Mouse (Mus musculus) CH12.LX (cell line): Measurements from ENCODE around the gene AA986860. TPM values are rescaled to one million over a fixed set of nuclear protein-coding genes. Genes with fewer than 3 reads are reported as not detected.

Experiments used
- DNase-seq: peaks from one replicate; pipeline ENCODE4 v3.0.0-alpha.2; 2013; ENCODE audit errors: extremely low read depth
- H3K27ac ChIP-seq: 2 replicates; pipeline ENCODE4 v1.5.1; 2012; ENCODE audit warnings: low read depth, mild to moderate bottlenecking, control low read depth, moderate library complexity; ENCODE audit not compliant: insufficient read depth
- H3K27me3 ChIP-seq: replicated peaks from 2 replicates; pipeline ENCODE3; 2012; ENCODE audit warnings: inconsistent platforms
- H3K36me3 ChIP-seq, 2 experiments: replicated peaks in 1 of 2; 2 replicates each; pipeline versions ENCODE3 to v1.6.1; 2012; ENCODE audit warnings: inconsistent platforms in 1 of 2, low read length in 1 of 2, mild to moderate bottlenecking in 1 of 2, mixed read lengths in 1 of 2, moderate library complexity in 1 of 2; ENCODE audit not compliant: control insufficient read depth in 1 of 2, insufficient read depth in 1 of 2
- H3K4me1 ChIP-seq, 2 experiments: 2 replicates each; pipeline ENCODE4 v1.6.1; 2012; ENCODE audit warnings: inconsistent platforms in 1 of 2, moderate library complexity in 1 of 2; ENCODE audit not compliant: insufficient read depth in 2 of 2, control insufficient read depth in 1 of 2
- H3K4me2 ChIP-seq: 2 replicates; pipeline ENCODE4 v1.6.1; 2012; ENCODE audit warnings: low read depth, mild to moderate bottlenecking, control low read depth; ENCODE audit not compliant: poor library complexity, insufficient read depth, severe bottlenecking
- H3K4me3 ChIP-seq, 3 experiments: fragments of 150-350 bp in 1 of 3; sonication (generic) in 1 of 3; replicated peaks in 1 of 3; 2 replicates each; pipeline versions ENCODE3 to v1.5.1; 2011 to 2012; ENCODE audit warnings: low read depth in 2 of 3, low read length in 2 of 3, mild to moderate bottlenecking in 2 of 3, moderate library complexity in 2 of 3, control low read depth in 1 of 3, improper control_type of control experiment in 1 of 3, inconsistent platforms in 1 of 3, mixed read lengths in 1 of 3; ENCODE audit not compliant: poor library complexity in 1 of 3
- H3K79me2 ChIP-seq: replicated peaks from 2 replicates; pipeline ENCODE4 v1.6.1; 2012; ENCODE audit warnings: mild to moderate bottlenecking, moderate library complexity; ENCODE audit not compliant: control insufficient read depth, poor library complexity, insufficient read depth, severe bottlenecking; ENCODE audit errors: extremely low read depth
- H3K9ac ChIP-seq: 2 replicates; pipeline ENCODE4 v1.6.1; 2012; ENCODE audit warnings: low read depth, mild to moderate bottlenecking, control low read depth, moderate library complexity; ENCODE audit not compliant: insufficient read depth
- H3K9me3 ChIP-seq: replicated peaks from 2 replicates; pipeline ENCODE3; 2012; ENCODE audit warnings: low read length, inconsistent platforms, mixed read lengths
- BHLHE40 ChIP-seq: IDR thresholded peaks from 2 replicates; pipeline ENCODE4 v1.6.1; 2011; ENCODE audit warnings: mild to moderate bottlenecking, low read depth, low read length, improper control_type of control experiment
- CHD1 ChIP-seq: IDR thresholded peaks from 2 replicates; pipeline ENCODE4 v1.6.1; 2012; ENCODE audit warnings: low read depth, low read length, improper control_type of control experiment, inconsistent platforms
- CHD2 ChIP-seq: IDR thresholded peaks from 2 replicates; pipeline ENCODE4 v1.6.1; 2011; ENCODE audit warnings: low read length, improper control_type of control experiment
- CTCF ChIP-seq, 2 experiments: IDR thresholded peaks in 1 of 2; conservative IDR thresholded peaks in 1 of 2; 2 replicates each; pipeline ENCODE4 v1.5.1; 2011 to 2012; ENCODE audit warnings: low read depth in 2 of 2, low read length in 2 of 2, improper control_type of control experiment in 1 of 2, inconsistent platforms in 1 of 2, mild to moderate bottlenecking in 1 of 2, moderate library complexity in 1 of 2
- E2F4 ChIP-seq: IDR thresholded peaks from 2 replicates; pipeline ENCODE4 v1.6.1; 2011; ENCODE audit warnings: low read depth, low read length, improper control_type of control experiment; ENCODE audit not compliant: insufficient replicate concordance
- ELF1 ChIP-seq: IDR thresholded peaks from 2 replicates; pipeline ENCODE4 v1.6.1; 2014; ENCODE audit warnings: low read depth, mild to moderate bottlenecking, inconsistent platforms, low read length, improper control_type of control experiment
- EP300 ChIP-seq: IDR thresholded peaks from 2 replicates; pipeline ENCODE4 v1.6.1; 2011; ENCODE audit warnings: low read length, improper control_type of control experiment
- ETS1 ChIP-seq: conservative IDR thresholded peaks from 2 replicates; pipeline ENCODE4 v1.6.1; 2012; ENCODE audit warnings: low read depth, mild to moderate bottlenecking, inconsistent platforms, low read length, improper control_type of control experiment, moderate library complexity
- GABPA ChIP-seq: IDR thresholded peaks from 2 replicates; pipeline ENCODE4 v1.6.1; 2012; ENCODE audit warnings: low read depth, low read length, improper control_type of control experiment, inconsistent platforms; ENCODE audit not compliant: insufficient replicate concordance
- HCFC1 ChIP-seq: IDR thresholded peaks from 2 replicates; pipeline ENCODE4 v1.6.1; 2012; ENCODE audit warnings: low read depth, mild to moderate bottlenecking, inconsistent platforms, low read length, improper control_type of control experiment
- IRF4 ChIP-seq: IDR thresholded peaks from 2 replicates; pipeline ENCODE4 v1.6.1; 2014; ENCODE audit warnings: low read depth, mild to moderate bottlenecking, inconsistent platforms, low read length, improper control_type of control experiment
- JUN ChIP-seq: IDR thresholded peaks from 2 replicates; pipeline ENCODE4 v1.6.1; 2011; ENCODE audit warnings: low read depth, mild to moderate bottlenecking, low read length, improper control_type of control experiment, moderate library complexity; ENCODE audit not compliant: insufficient read depth
- JUND ChIP-seq: conservative IDR thresholded peaks from 2 replicates; pipeline ENCODE4 v1.6.1; 2011; ENCODE audit warnings: low read depth, low read length, improper control_type of control experiment
- MAFK ChIP-seq: IDR thresholded peaks from 2 replicates; pipeline ENCODE4 v1.6.1; 2011; ENCODE audit warnings: low read length, improper control_type of control experiment; ENCODE audit not compliant: insufficient replicate concordance
- MYC ChIP-seq: IDR thresholded peaks from 2 replicates; pipeline ENCODE4 v1.6.1; 2011; ENCODE audit warnings: low read depth, mild to moderate bottlenecking, improper control_type of control experiment, low read length
- NELFE ChIP-seq: IDR thresholded peaks from 2 replicates; pipeline ENCODE4 v1.6.1; 2011; ENCODE audit warnings: low read depth, low read length, improper control_type of control experiment
- NRF1 ChIP-seq: IDR thresholded peaks from 2 replicates; pipeline ENCODE4 v1.6.1; 2014; ENCODE audit warnings: low read depth, mild to moderate bottlenecking, inconsistent platforms, low read length, improper control_type of control experiment, moderate library complexity
- POLR2A ChIP-seq: IDR thresholded peaks from 2 replicates; pipeline ENCODE4 v1.6.1; 2011; ENCODE audit warnings: low read depth, mild to moderate bottlenecking, improper control_type of control experiment, low read length
- POLR2AphosphoS2 ChIP-seq: IDR thresholded peaks from 2 replicates; pipeline ENCODE4 v1.6.1; 2011; ENCODE audit warnings: low read depth, low read length, improper control_type of control experiment
- SIN3A ChIP-seq: IDR thresholded peaks from 2 replicates; pipeline ENCODE4 v1.6.1; 2012; ENCODE audit warnings: low read length, improper control_type of control experiment, inconsistent platforms
- TBP ChIP-seq: conservative IDR thresholded peaks from 2 replicates; pipeline ENCODE4 v1.6.1; 2011; ENCODE audit warnings: low read depth, low read length, improper control_type of control experiment
- UBTF ChIP-seq: IDR thresholded peaks from 2 replicates; pipeline ENCODE4 v1.6.1; 2012; ENCODE audit warnings: low read depth, mild to moderate bottlenecking, inconsistent platforms, low read length, improper control_type of control experiment, moderate library complexity
- USF2 ChIP-seq: conservative IDR thresholded peaks from 2 replicates; pipeline ENCODE4 v1.6.1; 2011; ENCODE audit warnings: low read depth, low read length, improper control_type of control experiment
- ZC3H11A ChIP-seq: IDR thresholded peaks from 2 replicates; pipeline ENCODE4 v1.6.1; 2012; ENCODE audit warnings: low read depth, mild to moderate bottlenecking, inconsistent platforms, low read length, improper control_type of control experiment
- ZKSCAN1 ChIP-seq: IDR thresholded peaks from 2 replicates; pipeline ENCODE4 v1.6.1; 2012; ENCODE audit warnings: low read depth, inconsistent platforms, low read length, improper control_type of control experiment, borderline replicate concordance
- ZMIZ1 ChIP-seq: IDR thresholded peaks from 2 replicates; pipeline ENCODE4 v1.6.1; 2012; ENCODE audit warnings: low read depth, mild to moderate bottlenecking, inconsistent platforms, low read length, improper control_type of control experiment
- ZNF384 ChIP-seq: IDR thresholded peaks from 2 replicates; pipeline ENCODE4 v1.6.1; 2012; ENCODE audit warnings: low read depth, low read length, improper control_type of control experiment, inconsistent platforms
- dilution Hi-C: fragments of 300-500 bp; cut with MboI; formaldehyde crosslinking; loops from 2 replicates; pipeline ENCODE4 v1.14.3; 2020; ENCODE audit warnings: low sequenced_read_pairs; ENCODE audit not compliant: extremely low pct_unique_long_range_greater_than_20kb, extremely low pct_ligation_motif_present
- in situ Hi-C: fragments of 300-500 bp; cut with MboI; formaldehyde crosslinking; loops from 3 replicates; pipeline ENCODE4 v1.14.3; 2019; ENCODE audit warnings: low sequenced_read_pairs, low pct_ligation_motif_present, low pct_unique_long_range_greater_than_20kb, mixed read lengths
- polyA plus RNA-seq: library from polyadenylated mRNA; unstranded; fragments of >175 nt; gene quantifications from 2 replicates; pipeline ENCODE4 v1.2.1, GENCODE M21; 2012; ENCODE audit warnings: low read depth; ENCODE audit not compliant: insufficient read length
- total RNA-seq, 2 experiments: library from RNA; depleted of rRNA; stranded (reverse); fragments of 300-350 nt in 1 of 2; fragments of >200 nt in 1 of 2; gene quantifications; 2 replicates each; pipeline ENCODE4 v1.2.3; 2012 to 2014

Gene AA986860
- total RNA-seq (2012; rRNA removed), result 0.08 and 0.25 TPM in 2 replicates
- 0.28 and 0.34 TPM in 2 replicates for total RNA-seq (2014; rRNA removed)
- polyA plus RNA-seq, result 0.34 and 0.61 TPM in 2 replicates

DNA sequence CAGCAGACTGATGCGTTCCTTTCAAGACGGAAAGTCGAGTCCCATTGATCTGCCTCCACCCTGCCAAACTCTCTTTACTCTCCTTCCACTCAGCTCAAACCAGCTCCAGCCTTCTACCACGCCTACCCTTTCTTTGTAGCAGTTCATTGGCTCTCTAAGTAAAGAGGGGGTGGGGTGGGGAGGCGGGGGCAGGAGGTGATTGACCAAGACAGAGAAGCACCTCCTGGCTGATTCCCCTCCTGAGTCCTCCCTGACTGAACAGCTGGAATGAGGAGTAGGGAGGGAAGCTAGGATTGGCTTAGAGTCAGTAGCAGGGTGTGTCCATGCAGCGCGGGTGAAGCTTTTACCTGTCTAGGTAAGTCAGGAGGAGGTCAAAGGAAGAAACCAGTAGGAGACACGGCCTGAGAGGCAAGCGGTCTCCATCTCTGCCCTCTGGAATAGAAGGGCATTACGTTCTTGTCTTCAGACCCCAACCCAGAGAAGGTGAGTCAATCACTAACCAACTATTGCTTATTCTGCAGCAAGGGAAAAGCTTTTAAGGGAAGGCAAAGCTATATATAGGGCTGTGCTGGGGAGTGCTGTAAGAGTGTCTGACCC lies at the start of gene AA986860:
Gene AA986860 (plus strand): TSS at position 236 of the 597 bp plus-strand sequence.
- H3K27ac ChIP-seq, result no peak within 1 kb of the TSS
- TF ChIP-seq NRF1, result no peak
- TF ChIP-seq ZNF384, result no peak
- TF ChIP-seq ELF1, result no peak
- no peak for TF ChIP-seq SIN3A
- TF ChIP-seq EP300, result no peak
- TF ChIP-seq POLR2A, result no peak
- no peak within 1 kb of the TSS for H3K4me2 ChIP-seq
- no peaks in the 10 kb centered on the region for H3K9me3 ChIP-seq
- in situ Hi-C loops (no loop called here), dilution Hi-C loops (no loop called here)
- no peaks in the 10 kb centered on the region for H3K79me2 ChIP-seq
- DNase-seq, result no peak
- no peaks in the 10 kb centered on the region for H3K36me3 ChIP-seq
- peaks cover 0 to 9% of the 10 kb centered on the region in 2 experiments; a peak in 1 of 4 replicates for H3K4me1 ChIP-seq
- no peaks in the 10 kb centered on the region for H3K27me3 ChIP-seq
- no peak within 1 kb of the TSS for H3K4me3 ChIP-seq
- H3K9ac ChIP-seq, result no peak within 1 kb of the TSS

DNA sequence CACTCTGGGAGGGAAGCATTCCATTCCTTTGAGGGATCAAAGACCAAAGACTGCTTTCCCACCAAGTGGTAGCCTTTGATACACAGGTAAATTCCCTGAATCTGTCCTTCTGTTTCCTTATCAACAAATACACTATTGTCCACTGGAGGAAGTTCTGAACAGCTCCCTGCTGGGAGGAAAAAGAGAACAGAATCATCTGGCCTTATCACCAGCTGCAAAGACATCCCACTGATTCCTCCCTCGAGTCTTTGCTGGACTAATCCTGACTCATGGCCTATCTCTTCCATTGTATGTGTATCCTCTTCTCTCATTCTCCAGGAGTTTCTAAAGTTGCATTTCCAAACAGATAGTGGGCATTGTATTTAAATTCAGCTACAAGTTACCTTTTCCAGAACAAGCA lies 47.9 kb upstream of the AA986860 start:
- in situ Hi-C loops, result no loop called here

DNA sequence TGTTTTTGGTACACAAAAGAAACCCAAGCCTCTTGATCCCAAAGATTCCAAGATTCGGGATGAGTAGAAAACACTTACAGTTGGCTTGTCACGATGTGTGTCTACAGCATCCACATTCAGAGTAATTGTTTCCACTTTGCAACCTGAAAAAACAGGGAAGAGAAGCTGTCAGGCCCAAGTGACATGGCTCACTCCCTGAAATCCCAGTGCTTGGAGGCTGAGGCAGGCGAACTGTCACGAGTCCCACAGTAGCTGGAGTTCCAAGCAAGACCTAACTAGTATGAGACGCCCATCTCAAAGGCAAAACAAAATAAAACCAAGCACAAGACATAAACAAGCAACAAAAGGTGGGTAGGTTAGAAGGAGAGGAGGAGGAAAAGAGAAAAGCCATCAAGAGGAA lies 33.2 kb upstream of the AA986860 start:
- Histone ChIP-seq H3K79me2 (no peaks in the 10 kb centered on the region), H3K36me3 (peaks cover 43 to 72% of the 10 kb centered on the region in 2 experiments), H3K4me1 (peaks cover 0 to 2% of the 10 kb centered on the region in 2 experiments; a peak in 1 of 4 replicates), H3K9ac (no peak overlapping the region), H3K27ac (no peak overlapping the region), H3K27me3 (no peaks in the 10 kb centered on the region), H3K4me2 (no peak overlapping the region), H3K4me3 (no peak overlapping the region), H3K9me3 (no peaks in the 10 kb centered on the region)
- dilution Hi-C loops (no loop called here), in situ Hi-C loops (no loop called here)
- DNase-seq, result no peak
- TF ChIP-seq MAFK (no peak), GABPA (no peak), JUND (no peak), ZKSCAN1 (no peak), POLR2A (no peak), ETS1 (no peak), NRF1 (no peak), E2F4 (no peak), UBTF (no peak), USF2 (no peak), CHD2 (no peak), JUN (no peak), POLR2AphosphoS2 (no peak), ELF1 (no peak), CHD1 (no peak)

More for the DNA sequence above, 47.9 kb upstream of the AA986860 start:
- H3K36me3 ChIP-seq, result no peaks in the 10 kb centered on the region
- H3K9ac ChIP-seq, result no peak overlapping the region
- no peaks in the 10 kb centered on the region for H3K27me3 ChIP-seq
- H3K79me2 ChIP-seq, result no peaks in the 10 kb centered on the region
- H3K27ac ChIP-seq, result no peak overlapping the region
- no peak overlapping the region for H3K4me3 ChIP-seq
- dilution Hi-C loops, result no loop called here
- no peaks in the 10 kb centered on the region for H3K4me1 ChIP-seq
- H3K4me2 ChIP-seq, result no peak overlapping the region
- no peaks in the 10 kb centered on the region for H3K9me3 ChIP-seq
- no peak for DNase-seq
- TF ChIP-seq SIN3A (no peak), JUND (no peak), CTCF (conservative IDR thresholded peaks at IDR 0.05 in 1 of 2, IDR thresholded peaks at IDR 0.05 in 1 of 2; ENCODE audit: low read depth in 2 of 2, low read length in 2 of 2) (no peak), UBTF (no peak), ZMIZ1 (no peak), HCFC1 (no peak), CHD1 (no peak), NELFE (no peak), POLR2AphosphoS2 (no peak), ZC3H11A (no peak), MYC (no peak), IRF4 (no peak), ELF1 (no peak), ZNF384 (no peak), BHLHE40 (no peak), ETS1 (no peak), TBP (no peak), CHD2 (no peak), POLR2A (no peak)
